In genomic region chr6:127446436-127446890, GRCm38 (mm10) we compare ENCODE assay signal across 7 mouse cellular contexts. TPM values are rescaled to one million over a fixed set of nuclear protein-coding genes. Genes with fewer than 3 reads are reported as not detected.
DNase-seq lines count a peak whose midpoint lies in the region; ATAC-seq lines count a peak whose summit lies in the region.

TSS of gene Parp11 (plus strand) at chr6:127446840.

- no peak for ATAC-seq in intestine, embryonic 16.5 days

- no peaks in the 10 kb centered on the region for H3K9me3 ChIP-seq in intestine, embryonic 16.5 days (ENCODE audit: control insufficient read depth, low read length)
- no peaks in the 10 kb centered on the region for H3K9me3 ChIP-seq in midbrain, embryonic 10.5 days (replicated peaks)

- H3K4me1 ChIP-seq in intestine, embryonic 16.5 days (ENCODE audit: control insufficient read depth, insufficient read depth, low read length): no peaks in the 10 kb centered on the region
- H3K4me1 ChIP-seq in midbrain, embryonic 10.5 days: peaks cover 85% of the 10 kb centered on the region

- no peak within 1 kb of the TSS for H3K9ac ChIP-seq in intestine, embryonic 16.5 days (ENCODE audit: low read depth, low read length)

- H3K4me3 ChIP-seq in intestine, embryonic 16.5 days (ENCODE audit: low read length): no peak within 1 kb of the TSS
- H3K4me3 ChIP-seq in midbrain, embryonic 10.5 days: no peak within 1 kb of the TSS

- no peaks in the 10 kb centered on the region; the same call in 1 of the 2 replicates for H3K27me3 ChIP-seq in intestine, embryonic 16.5 days (replicated peaks; ENCODE audit: control insufficient read depth, insufficient read depth, low read length)
- H3K27me3 ChIP-seq in midbrain, embryonic 10.5 days (ENCODE audit: low read depth, poor library complexity, severe bottlenecking): peaks cover 22% of the 10 kb centered on the region

- DNase-seq in adrenal gland, adult 18-20 months (ENCODE audit: low spot score in 2 of 2): peak; percentile 68 to 70
- peak; percentile 76 for DNase-seq in embryo, embryonic 10 days (ENCODE audit: low spot score)
- peak in 1 of 2 experiments; percentile 47 for DNase-seq in gastrocnemius, postnatal 4 days (ENCODE audit: low spot score in 2 of 2)
- DNase-seq in left cerebral cortex, postnatal 36 days (ENCODE audit: low spot score in 2 of 2): peak; percentile 55 to 74
- DNase-seq in midbrain, embryonic 10.5 days (ENCODE audit: low spot score): peak; percentile 70
- DNase-seq in right cerebral cortex, postnatal 4 days: peak; percentile 74

- no peak within 1 kb of the TSS for H3K27ac ChIP-seq in intestine, embryonic 16.5 days (ENCODE audit: low read length)
- peak within 1 kb of the TSS; percentile 15; the same call in 1 of the 2 replicates for H3K27ac ChIP-seq in midbrain, embryonic 10.5 days (replicated peaks)

- intact Hi-C loops in left cerebral cortex, postnatal 36 days (cut with DNase I): loop anchor here (2.0 to 10.0 kb wide), 3 partner anchors 79 to 502 kb away; no protein-coding TSS in a partner anchor

- peak within 1 kb of the TSS; percentile 13; the same call in 1 of the 2 replicates for H3K4me2 ChIP-seq in intestine, embryonic 16.5 days (ENCODE audit: low read depth, low read length)

- no peaks in the 10 kb centered on the region for H3K36me3 ChIP-seq in intestine, embryonic 16.5 days (ENCODE audit: control insufficient read depth, insufficient read depth, low read length)
- no peaks in the 10 kb centered on the region for H3K36me3 ChIP-seq in midbrain, embryonic 10.5 days

- WGBS in intestine, embryonic 16.5 days: 17% methylated on average over 8 of the region's 8 CpGs
- WGBS in midbrain, embryonic 10.5 days: 23% methylated on average over 8 of the region's 8 CpGs

RNA-seq across cellular contexts. Expression of gene Parp11, which starts in this region (rescaled TPM):
- 10 to 100 TPM; 17.0 to 18.1 TPM for total RNA-seq in adrenal gland, adult 18-20 months (2021)
- total RNA-seq in gastrocnemius, postnatal 4 days (2021): 10 to 100 TPM; 13.6 to 14.6 TPM
- 17.3 and 17.8 TPM in 2 replicates for polyA plus RNA-seq in intestine, embryonic 16.5 days (2015; fragmentation: Nextera tagmentation; extraction: Ambion mirVana)
- 10 to 100 TPM; 33.4 to 41.0 TPM for total RNA-seq in left cerebral cortex, postnatal 36 days (2021)
- 39.0 and 48.4 TPM in 2 replicates for polyA plus RNA-seq in midbrain, embryonic 10.5 days (2016; fragmentation: Nextera tagmentation; extraction: Ambion mirVana)
